Mouse (Mus musculus) megakaryocyte, embryonic 14.5 days (primary cell): ENCODE measurements at regions not wholly inside any gene's neighbourhood (a gene's known extent, or its start where the extent isn't known, plus 50 kb on each side); places are given as distances from the start of the nearest gene placed in this dataset.

Experiments
- H3K27me3 ChIP-seq: replicated peaks from 2 replicates; pipeline ENCODE3; 2012; ENCODE audit warnings: inconsistent platforms
- H3K36me3 ChIP-seq: replicated peaks from 2 replicates; pipeline ENCODE3; 2012; ENCODE audit warnings: low read length, inconsistent platforms, mixed read lengths
- H3K4me1 ChIP-seq: 2 replicates; pipeline ENCODE4 v1.6.1; 2012; ENCODE audit warnings: inconsistent platforms
- H3K4me3 ChIP-seq: replicated peaks from 2 replicates; pipeline ENCODE3; 2012; ENCODE audit warnings: moderate library complexity, mild to moderate bottlenecking, inconsistent platforms
- H3K9me3 ChIP-seq: 2 replicates; pipeline ENCODE4 v1.6.1; 2012; ENCODE audit warnings: inconsistent platforms
- FLI1 ChIP-seq: IDR thresholded peaks from 2 replicates; pipeline ENCODE4 v1.6.1; 2012; ENCODE audit warnings: low read length, inconsistent platforms, mixed read lengths
- GATA1 ChIP-seq: IDR thresholded peaks from 3 replicates; pipeline ENCODE4 v1.6.1; 2012; ENCODE audit warnings: mixed read lengths, low read length, inconsistent platforms, borderline replicate concordance

DNA sequence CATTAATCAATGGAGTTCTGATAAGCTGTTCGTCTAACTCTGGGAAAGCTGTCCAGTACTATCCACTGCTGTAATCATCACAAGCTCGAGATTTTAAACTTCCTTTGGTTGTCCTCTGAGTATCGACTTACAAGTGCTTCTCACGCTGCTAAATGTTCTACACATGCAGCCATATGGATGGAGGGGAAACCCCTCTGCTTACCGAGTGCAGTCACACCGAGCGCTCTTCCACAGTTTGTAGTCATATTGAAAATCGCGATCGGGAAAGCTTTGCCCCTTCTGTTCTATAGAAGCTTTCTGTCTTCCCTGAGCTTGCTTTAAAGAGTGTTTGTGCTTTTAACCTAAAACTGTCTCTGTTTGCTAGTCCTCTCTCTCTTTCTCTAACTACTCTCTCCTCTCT, 57.8 kb downstream of the Degs1 start:
- Histone ChIP-seq H3K9me3 (peaks cover 13% of the 10 kb centered on the region), H3K27me3 (no peaks in the 10 kb centered on the region), H3K36me3 (peaks cover 8% of the 10 kb centered on the region), H3K4me1 (peaks cover 37% of the 10 kb centered on the region), H3K4me3 (no peak overlapping the region)
- TF ChIP-seq GATA1 (no peak), FLI1 (no peak)

- no peak for TF ChIP-seq FLI1
- H3K9me3 ChIP-seq = peaks cover 16% of the 10 kb centered on the region
- H3K4me3 ChIP-seq = peak overlapping the region; percentile 67
- H3K27me3 ChIP-seq = peaks cover 2% of the 10 kb centered on the region
- H3K36me3 ChIP-seq = peaks cover 8% of the 10 kb centered on the region
- peaks cover 37% of the 10 kb centered on the region for H3K4me1 ChIP-seq
Observed at GRCm38 (mm10) chr1:182223815-182224214, 58.8 kb downstream of the Degs1 start.
